Mouse (Mus musculus) megakaryocyte, adult 5-6 weeks (primary cell): ENCODE results near the gene Tcl1b2. TPM values are rescaled to one million over a fixed set of nuclear protein-coding genes. Genes with fewer than 3 reads are reported as not detected.
A peak's percentile ranks its signal among the peaks of the same experiment; 100 is the strongest.
"Not testable (repeated sequence)": the region's sequence is repeated elsewhere in the genome, so short reads cannot be mapped to it uniquely, and the experiment has no call there.

Experiments used
- ATAC-seq: 2 replicates; pipeline ENCODE4 v1.8.0; 2016; ENCODE audit warnings: mild to moderate bottlenecking, inconsistent platforms; ENCODE audit not compliant: poor library complexity, severe bottlenecking
- total RNA-seq, 2 experiments: library from RNA; stranded (forward) in 1 of 2; stranded (reverse) in 1 of 2; fragments of 153-499, 151-499 nt in 1 of 2; fragments of 221-1000, 200-1000 nt in 1 of 2; gene quantifications; 2 replicates each; pipeline versions ENCODE4 v1.2.3 to v1.2.4; 2015 to 2017

Tcl1b2 gene
- total RNA-seq (2015) (not detected in 2 replicates), total RNA-seq (2017) (not detected in 2 replicates)

DNA sequence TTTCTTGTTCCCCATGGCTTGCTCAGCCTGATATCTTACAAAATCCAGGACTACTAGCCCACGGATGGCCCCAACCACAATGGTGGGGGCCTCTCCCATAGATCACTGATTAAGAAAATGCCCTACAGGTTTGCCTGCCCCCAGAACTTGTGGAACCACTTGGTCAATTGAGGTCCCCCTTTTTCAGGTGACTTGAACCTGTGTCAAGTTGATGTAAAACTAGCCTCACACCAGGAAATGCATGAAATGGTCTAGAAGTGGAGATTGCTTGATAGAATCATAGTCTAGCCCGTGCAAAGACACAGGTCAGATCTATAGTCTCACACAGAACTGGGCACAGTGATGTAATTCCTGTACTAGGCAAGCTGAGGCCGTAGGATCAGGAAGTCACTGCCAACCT, at the start of gene Tcl1b2:
Gene Tcl1b2 (plus strand): TSS at position 301 of the 400 bp plus-strand sequence.
- no peak for ATAC-seq

GRCm38 (mm10) chr12:105099466-105100044, 46.3 kb upstream of the Tcl1b2 start:
- no peak for ATAC-seq

GRCm38 (mm10) chr12:105102901-105103300, 42.9 kb upstream of the Tcl1b2 start:
- ATAC-seq: no peak

DNA sequence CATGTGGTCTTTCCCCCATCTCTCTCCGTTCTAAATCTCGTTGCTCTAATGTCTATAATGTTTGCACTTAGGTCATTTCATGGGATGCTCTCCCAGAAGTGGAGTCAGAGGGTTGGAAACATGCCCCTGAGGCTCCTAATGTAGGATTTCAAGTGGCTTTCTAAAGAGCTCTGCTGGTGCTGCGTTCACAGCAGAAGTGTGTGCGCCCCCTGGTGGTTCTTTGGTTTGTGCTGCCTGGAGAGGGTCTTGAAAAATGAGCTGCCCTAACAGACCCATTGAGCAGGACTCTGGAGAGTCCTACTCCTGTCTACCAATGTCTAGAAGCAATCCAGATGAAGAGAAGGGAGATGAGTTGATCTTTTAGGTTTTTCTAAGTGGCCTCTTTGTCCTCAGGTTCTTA, 41.8 kb upstream of the Tcl1b2 start:
- ATAC-seq: peak; percentile 49

DNA sequence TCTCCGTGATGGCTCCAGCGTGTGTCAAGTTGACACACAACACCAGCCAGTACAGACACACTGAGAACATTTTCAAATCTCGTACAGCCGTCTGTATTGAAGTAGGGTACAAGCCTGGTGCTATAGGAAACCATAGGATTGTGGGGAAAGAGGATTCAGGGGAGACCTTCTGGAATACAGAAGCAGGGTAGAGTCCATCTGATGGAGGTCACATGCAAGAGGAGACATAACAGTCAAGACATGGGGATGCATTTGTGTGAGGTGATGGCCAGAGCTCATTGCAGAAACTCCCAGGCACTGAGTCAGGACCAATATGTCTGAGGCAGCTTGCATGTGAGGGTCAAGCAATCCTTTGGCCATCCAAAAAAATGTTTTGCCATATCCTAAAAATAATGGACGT, 40.5 kb upstream of the Tcl1b2 start:
- ATAC-seq: no peak

DNA sequence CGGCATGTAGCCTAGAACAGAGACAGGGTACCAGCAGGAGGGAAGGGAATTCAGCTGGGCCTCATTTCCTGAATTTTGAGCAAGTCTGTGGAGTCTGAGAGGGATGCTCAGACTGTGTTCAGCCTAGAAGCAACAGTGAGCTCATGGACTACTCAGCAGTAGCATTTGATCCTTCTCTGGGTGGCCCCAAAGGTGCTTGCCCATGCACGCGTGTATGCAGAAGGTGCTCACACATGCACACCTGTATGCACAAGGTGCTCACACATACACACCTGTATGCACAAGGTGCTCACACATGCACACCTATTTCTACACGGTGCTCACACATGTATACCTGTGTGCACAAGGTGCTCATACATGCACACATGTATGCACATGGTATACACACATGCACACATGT, 37.0 kb upstream of the Tcl1b2 start:
- ATAC-seq: no peak

- ATAC-seq: no peak
These were observed 36.4 kb upstream of the Tcl1b2 start for GRCm38 (mm10) chr12:105109406-105109805.

- no peak for ATAC-seq
These were observed 36.0 kb upstream of the Tcl1b2 start for GRCm38 (mm10) chr12:105109812-105110211.

- no peak for ATAC-seq
These were observed 33.4 kb upstream of the Tcl1b2 start for GRCm38 (mm10) chr12:105112321-105112988.

- peak; percentile 78 for ATAC-seq
These were observed 29.2 kb upstream of the Tcl1b2 start for GRCm38 (mm10) chr12:105116648-105117047.

DNA sequence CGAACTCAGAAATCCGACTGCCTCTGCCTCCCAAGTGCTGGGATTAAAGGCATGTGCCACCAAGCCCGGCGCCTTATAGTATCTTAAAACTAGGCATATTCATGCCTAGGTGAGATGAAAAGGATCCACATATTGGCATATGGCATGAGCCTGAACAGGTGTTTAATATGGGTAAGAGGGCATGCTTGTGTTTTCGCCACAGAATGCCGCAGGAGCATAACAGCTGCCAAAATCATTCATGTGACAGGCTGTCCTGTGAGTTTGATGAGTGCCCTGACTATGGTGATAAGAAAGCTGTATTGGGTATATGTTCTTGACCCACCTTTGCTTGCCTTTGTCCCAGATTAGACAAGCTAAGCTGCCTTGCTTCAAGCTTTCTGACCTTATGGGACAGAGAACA, 20.5 kb upstream of the Tcl1b2 start:
- no peak for ATAC-seq

DNA sequence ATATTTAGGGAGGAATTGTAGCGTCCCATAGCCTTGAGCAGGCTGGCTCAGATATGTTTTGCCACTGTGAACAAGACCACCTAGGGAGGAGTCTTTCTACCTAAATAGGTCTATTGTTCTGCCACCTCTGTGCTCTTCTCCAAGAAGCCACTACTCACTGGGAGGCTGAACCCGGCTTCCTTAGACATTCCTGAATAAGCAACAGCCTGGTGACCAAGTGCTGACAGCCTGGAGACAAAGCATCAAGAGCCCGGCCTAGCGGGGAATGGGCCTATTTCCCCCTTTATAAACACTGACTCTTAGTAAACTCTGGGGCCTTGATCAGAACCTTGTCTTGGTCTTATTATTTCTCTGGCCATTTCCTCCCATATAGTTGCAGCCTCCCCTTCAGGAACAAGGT, 19.3 kb upstream of the Tcl1b2 start:
- no peak for ATAC-seq

DNA sequence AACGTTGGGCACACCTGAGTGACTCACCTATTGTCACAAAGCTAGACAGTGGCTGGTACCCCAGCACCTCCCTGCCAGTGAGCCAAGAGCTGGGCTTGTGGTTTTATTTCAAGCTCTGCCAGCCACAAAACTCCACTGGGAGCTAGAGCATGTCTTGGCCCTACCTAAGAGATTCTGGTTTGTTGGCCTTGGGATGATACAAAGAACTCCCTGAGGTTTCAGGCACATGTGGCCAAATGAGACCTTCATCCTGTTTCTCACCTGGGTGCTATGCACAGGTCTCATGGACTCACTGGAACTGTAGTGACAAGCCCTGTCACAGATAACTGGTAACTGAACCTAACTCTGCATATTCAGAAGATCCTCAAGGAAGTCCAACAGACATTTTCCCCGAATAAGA, 18.2 kb upstream of the Tcl1b2 start:
- ATAC-seq: no peak

GRCm38 (mm10) chr12:105129494-105130205, 16.2 kb upstream of the Tcl1b2 start:
- ATAC-seq: peak; percentile 51; the same call in 1 of the 2 replicates

GRCm38 (mm10) chr12:105134167-105134566, 11.6 kb upstream of the Tcl1b2 start:
- not testable (repeated sequence) for ATAC-seq

GRCm38 (mm10) chr12:105134826-105135225, 11.0 kb upstream of the Tcl1b2 start:
- ATAC-seq: not testable (repeated sequence)

- ATAC-seq: not testable (repeated sequence)
These were observed 8.1 kb upstream of the Tcl1b2 start for GRCm38 (mm10) chr12:105137729-105138128.

- no peak for ATAC-seq
These were observed 2.7 kb upstream of the Tcl1b2 start for GRCm38 (mm10) chr12:105143096-105143495.

DNA sequence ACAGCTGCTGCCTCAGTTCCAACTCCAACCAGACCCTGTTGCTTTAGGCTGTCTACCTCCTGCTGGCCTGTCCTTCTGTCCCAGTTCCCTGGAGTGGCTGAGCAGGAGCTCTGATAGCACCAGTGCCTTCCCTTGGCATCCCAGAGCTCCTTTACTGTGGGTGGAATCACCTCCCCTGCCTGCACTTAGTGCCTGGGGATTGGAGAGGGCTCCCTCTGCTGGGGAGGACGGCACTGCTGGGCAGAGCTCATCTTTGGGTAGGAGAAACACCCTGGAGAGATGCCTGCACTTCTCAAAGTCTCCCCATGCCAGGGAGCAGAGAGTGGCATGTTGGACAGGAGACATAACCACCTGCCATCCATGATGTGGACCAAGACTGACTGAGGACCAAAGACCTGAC, 886 bp upstream of the Tcl1b2 start:
- ATAC-seq: not testable (repeated sequence)

DNA sequence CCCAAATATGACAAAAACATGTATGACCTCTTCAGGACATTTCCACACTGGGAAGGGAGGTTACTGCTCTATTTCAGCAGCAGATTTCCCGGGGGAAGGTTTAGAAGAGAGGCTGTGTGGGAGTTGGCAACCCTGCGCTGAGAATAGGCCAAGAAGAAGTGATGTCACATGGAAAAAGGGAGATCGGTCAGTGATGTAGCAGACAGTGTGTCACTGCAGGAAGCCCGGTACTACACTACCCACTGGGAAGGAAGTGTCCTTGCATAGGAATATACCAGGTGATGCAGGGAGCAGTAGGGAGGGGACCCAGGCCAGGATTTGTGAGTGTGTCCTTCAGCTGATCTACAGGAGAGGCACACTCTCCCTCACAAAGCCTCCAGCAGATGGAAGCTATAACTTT, 9.5 kb downstream of the Tcl1b2 start:
- not testable (repeated sequence) for ATAC-seq

- no peak for ATAC-seq
These were observed 13.0 kb downstream of the Tcl1b2 start for GRCm38 (mm10) chr12:105158842-105159241.

GRCm38 (mm10) chr12:105159390-105159789, 13.6 kb downstream of the Tcl1b2 start, which contains the start of gene Tcl1b1:
Tcl1b1 (plus strand) TSS chr12:105159690.
- ATAC-seq: no peak
